Mouse (Mus musculus) ES-Bruce4 (cell line): ENCODE measurements around the gene Olfr934. TPM values are rescaled to one million over a fixed set of nuclear protein-coding genes. Genes with fewer than 3 reads are reported as not detected.

Source experiments
- H3K27ac ChIP-seq: 2 replicates; pipeline ENCODE4 v1.5.1; 2012; ENCODE audit warnings: low read length, inconsistent platforms; ENCODE audit not compliant: insufficient read depth
- H3K27me3 ChIP-seq: 2 replicates; pipeline ENCODE4 v1.6.1; 2012; ENCODE audit warnings: mild to moderate bottlenecking, low read length, inconsistent platforms; ENCODE audit not compliant: control insufficient read depth, poor library complexity, insufficient read depth, severe bottlenecking
- H3K36me3 ChIP-seq: 2 replicates; pipeline ENCODE4 v1.6.1; 2012; ENCODE audit warnings: inconsistent platforms, mild to moderate bottlenecking, low read length, moderate library complexity; ENCODE audit not compliant: control insufficient read depth, poor library complexity, insufficient read depth, severe bottlenecking
- H3K4me1 ChIP-seq: one replicate; pipeline ENCODE4 v1.8.1; 2011; ENCODE audit warnings: low read length; ENCODE audit not compliant: control insufficient read depth, insufficient read depth
- H3K4me3 ChIP-seq: 2 replicates; pipeline ENCODE4 v1.5.1; 2011; ENCODE audit warnings: low read depth, mild to moderate bottlenecking, low read length
- H3K9ac ChIP-seq: 2 replicates; pipeline ENCODE4 v1.6.1; 2012; ENCODE audit warnings: low read depth, mild to moderate bottlenecking, inconsistent platforms; ENCODE audit not compliant: poor library complexity, severe bottlenecking
- H3K9me3 ChIP-seq: replicated peaks from 2 replicates; pipeline ENCODE4 v1.6.1; 2012; ENCODE audit warnings: mild to moderate bottlenecking, low read length, inconsistent platforms; ENCODE audit not compliant: control insufficient read depth, poor library complexity, insufficient read depth, severe bottlenecking
- CTCF ChIP-seq: IDR thresholded peaks from one replicate; pipeline ENCODE4 v1.8.1; 2011; ENCODE audit warnings: low read depth, low read length
- EP300 ChIP-seq: IDR thresholded peaks from 2 replicates; pipeline ENCODE4 v1.6.1; 2011; ENCODE audit warnings: low read depth, low read length; ENCODE audit not compliant: insufficient read depth
- POLR2A ChIP-seq: IDR thresholded peaks from one replicate; pipeline ENCODE4 v1.8.1; 2011; ENCODE audit warnings: low read length; ENCODE audit not compliant: insufficient read depth
- polyA plus RNA-seq: library from polyadenylated mRNA; stranded (reverse); fragments of >200 nt; gene quantifications from 2 replicates; pipeline ENCODE4 v1.2.4, GENCODE M21; 2011; ENCODE audit warnings: low read depth; ENCODE audit not compliant: missing spikeins, insufficient read depth, insufficient read length

Gene Olfr934
- not detected in 2 replicates for polyA plus RNA-seq

DNA sequence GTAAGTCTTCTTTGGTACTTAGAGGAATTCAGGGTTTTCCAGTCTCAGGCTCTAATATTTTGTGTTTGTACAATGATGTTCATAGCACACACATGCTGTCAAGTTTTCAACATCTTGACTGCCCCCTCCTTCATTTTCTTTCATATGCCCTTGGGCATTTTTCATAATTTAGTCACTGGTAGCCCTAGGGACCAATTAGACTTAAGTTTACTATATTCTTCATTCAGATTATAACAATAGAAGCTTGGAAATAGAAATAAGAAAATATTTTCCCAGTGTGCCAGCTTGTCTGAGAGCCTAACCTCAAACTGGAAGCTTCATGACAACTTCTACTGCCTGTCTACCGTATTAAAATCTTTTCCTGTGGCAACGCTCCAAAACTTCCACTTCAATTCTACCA, at the start of gene Olfr934:
TSS of gene Olfr934 (minus strand) at position 101 of the 400 bp plus-strand sequence.
- Histone ChIP-seq H3K4me3 (no peak within 1 kb of the TSS), H3K27ac (no peak within 1 kb of the TSS), H3K4me1 (no peaks in the 10 kb centered on the region), H3K9ac (no peak within 1 kb of the TSS), H3K9me3 (no peaks in the 10 kb centered on the region), H3K27me3 (no peaks in the 10 kb centered on the region), H3K36me3 (no peaks in the 10 kb centered on the region)
- TF ChIP-seq CTCF (no peak), POLR2A (no peak), EP300 (no peak)

DNA sequence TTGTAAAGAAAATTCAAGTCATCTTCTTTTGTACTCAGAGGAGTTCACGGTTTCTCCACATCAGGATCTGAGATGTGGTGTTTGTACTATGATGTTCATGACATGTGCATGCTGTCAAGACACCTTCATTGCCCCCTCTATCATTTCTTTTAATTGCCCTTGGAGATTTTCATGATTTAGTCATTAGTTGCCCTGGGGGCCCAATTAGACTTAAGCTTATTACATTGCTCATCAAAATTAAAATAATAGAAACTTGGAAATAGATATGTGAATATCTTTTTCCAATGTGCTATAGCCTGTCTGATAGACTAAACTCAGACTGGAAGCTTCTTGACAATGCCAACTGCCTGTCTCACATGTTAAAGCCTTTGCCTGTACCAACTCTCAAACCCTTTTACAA, 35.2 kb upstream of the Olfr934 start, which contains the start of gene Olfr146:
TSS of gene Olfr146 (minus strand) at position 101 of the 400 bp plus-strand sequence.
- Histone ChIP-seq H3K9ac (no peak within 1 kb of the TSS), H3K4me1 (no peaks in the 10 kb centered on the region), H3K27ac (no peak within 1 kb of the TSS), H3K27me3 (no peaks in the 10 kb centered on the region), H3K9me3 (no peaks in the 10 kb centered on the region), H3K4me3 (no peak within 1 kb of the TSS), H3K36me3 (no peaks in the 10 kb centered on the region)
- TF ChIP-seq EP300 (no peak), POLR2A (no peak), CTCF (no peak)

DNA sequence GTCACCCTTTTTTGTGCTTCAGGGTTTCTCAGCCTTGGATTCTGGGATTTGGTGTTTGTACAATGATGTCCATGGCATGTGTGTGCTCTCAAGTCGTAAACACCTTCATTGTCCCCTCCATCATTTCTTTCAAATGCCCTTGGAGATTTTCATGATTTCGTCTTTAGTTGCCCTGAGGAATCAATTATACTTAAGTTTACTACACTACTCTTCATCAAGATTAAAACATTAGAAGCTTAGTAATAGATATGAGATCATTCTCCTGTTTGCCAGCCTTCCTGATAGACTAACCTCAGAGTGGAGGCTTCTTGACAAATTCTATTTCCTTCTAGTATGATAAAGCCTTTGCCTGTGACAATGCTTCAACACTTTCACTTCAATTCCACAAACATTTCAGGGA, 11.5 kb upstream of the Olfr934 start, which contains the start of gene Olfr935:
TSS of gene Olfr935 (minus strand) at position 101 of the 400 bp plus-strand sequence.
- Histone ChIP-seq H3K9ac (no peak within 1 kb of the TSS), H3K4me3 (no peak within 1 kb of the TSS), H3K27ac (no peak within 1 kb of the TSS), H3K9me3 (no peaks in the 10 kb centered on the region), H3K36me3 (no peaks in the 10 kb centered on the region), H3K27me3 (no peaks in the 10 kb centered on the region), H3K4me1 (no peaks in the 10 kb centered on the region)
- no peak for TF ChIP-seq POLR2A
- no peak for TF ChIP-seq EP300
- no peak for TF ChIP-seq CTCF

DNA sequence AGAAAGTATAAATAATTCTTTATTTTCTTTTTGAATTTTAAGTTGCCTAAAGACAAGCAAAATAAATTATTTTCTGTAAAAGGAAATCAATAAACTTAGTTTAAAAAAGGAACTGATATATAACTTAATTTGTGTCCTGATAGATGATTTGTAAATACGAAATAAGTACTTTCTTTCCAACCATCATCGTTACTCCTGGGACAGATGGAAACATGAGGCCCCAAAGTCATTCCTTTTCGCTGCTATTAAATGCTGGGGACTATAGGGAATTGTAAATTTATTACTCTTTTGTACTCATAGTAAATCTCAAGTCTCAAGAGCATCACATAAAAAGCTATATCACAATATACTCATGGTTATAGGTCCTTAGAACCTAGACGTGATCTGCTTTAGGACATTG, 16.1 kb downstream of the Olfr934 start, which contains the start of gene Olfr933:
TSS of gene Olfr933 (plus strand) at position 301 of the 400 bp plus-strand sequence.
- Histone ChIP-seq H3K27me3 (no peaks in the 10 kb centered on the region), H3K36me3 (no peaks in the 10 kb centered on the region), H3K27ac (no peak within 1 kb of the TSS), H3K4me1 (no peaks in the 10 kb centered on the region), H3K9me3 (no peaks in the 10 kb centered on the region), H3K9ac (no peak within 1 kb of the TSS), H3K4me3 (no peak within 1 kb of the TSS)
- TF ChIP-seq POLR2A, result no peak
- TF ChIP-seq EP300, result no peak
- no peak for TF ChIP-seq CTCF

DNA sequence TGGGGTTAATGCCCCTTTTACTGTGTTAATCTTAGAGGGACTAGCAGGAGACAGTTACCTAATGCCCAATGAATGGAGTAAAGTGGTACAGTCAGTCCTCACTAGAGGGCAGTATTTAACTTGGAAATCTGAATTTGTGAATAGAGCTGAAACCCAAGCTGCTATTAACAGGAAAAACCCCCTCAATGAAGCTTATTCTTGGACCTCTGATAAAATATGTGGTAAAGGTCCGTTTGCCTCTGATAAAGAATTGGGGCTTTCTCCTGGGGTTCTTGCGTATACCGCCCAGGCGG, 34.0 kb downstream of the Olfr934 start:
- TF ChIP-seq POLR2A, result no peak
- no peak for TF ChIP-seq CTCF
- Histone ChIP-seq H3K36me3 (no peaks in the 10 kb centered on the region), H3K4me1 (peaks cover 2% of the 10 kb centered on the region), H3K27me3 (no peaks in the 10 kb centered on the region), H3K9ac (no peak overlapping the region), H3K27ac (no peak overlapping the region), H3K9me3 (no peaks in the 10 kb centered on the region; the same call in 1 of the 2 replicates), H3K4me3 (no peak overlapping the region)

DNA sequence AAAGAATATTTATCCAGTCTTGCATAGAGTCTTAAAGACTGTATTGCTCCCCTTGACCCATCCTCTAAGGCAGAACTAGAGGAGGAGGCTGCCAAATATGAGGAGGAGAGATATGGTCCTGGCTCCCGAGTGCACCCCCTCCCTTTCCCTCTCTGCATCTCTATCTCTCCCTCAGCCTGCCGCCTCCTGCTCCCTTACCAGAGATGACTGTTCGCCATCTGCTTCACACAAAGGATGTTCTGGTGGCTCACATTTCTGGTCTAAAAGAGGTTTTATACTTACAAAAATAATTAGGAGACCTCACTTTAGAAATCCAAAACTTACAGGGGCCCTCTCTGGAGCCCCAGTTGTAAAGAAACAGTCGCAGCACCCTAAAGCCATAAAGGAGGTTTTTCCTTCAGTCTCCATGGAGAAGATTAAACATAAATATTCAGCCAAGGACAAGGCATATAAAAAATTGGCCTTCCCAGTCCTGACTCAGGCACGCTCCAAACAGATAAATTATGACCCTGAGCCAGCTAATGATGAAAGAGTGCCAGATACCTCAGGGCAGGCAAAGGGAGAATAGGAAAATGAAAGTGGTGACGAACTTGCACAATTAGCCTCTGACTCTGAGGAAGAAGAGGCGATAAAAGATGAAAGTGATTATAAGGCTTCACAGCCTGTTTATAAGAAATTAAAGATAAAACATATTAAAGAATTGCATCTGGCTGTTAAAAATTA, 34.6 kb downstream of the Olfr934 start:
- H3K9me3 ChIP-seq, result no peaks in the 10 kb centered on the region; the same call in 1 of the 2 replicates
- TF ChIP-seq EP300 (no peak), CTCF (no peak), POLR2A (no peak)
- H3K27ac ChIP-seq, result no peak overlapping the region
- H3K27me3 ChIP-seq, result no peaks in the 10 kb centered on the region
- peaks cover 2% of the 10 kb centered on the region for H3K4me1 ChIP-seq
- H3K9ac ChIP-seq, result no peak overlapping the region
- H3K4me3 ChIP-seq, result no peak overlapping the region
- H3K36me3 ChIP-seq, result no peaks in the 10 kb centered on the region

Other genes with a start within 250 kb of the Olfr934 start
- gene Olfr920, start 236.0 kb downstream of the Olfr934 start, polyA plus RNA-seq, result 0.37 and 0.43 TPM in 2 replicates
- not detected in 2 replicates for gene Olfr921, start 215.2 kb downstream of the Olfr934 start, polyA plus RNA-seq
- not detected in 2 replicates for gene Olfr922, start 173.7 kb downstream of the Olfr934 start, polyA plus RNA-seq
- gene Olfr923, start 161.8 kb downstream of the Olfr934 start, polyA plus RNA-seq, result not detected in 2 replicates
- gene Olfr924, start 143.9 kb downstream of the Olfr934 start, polyA plus RNA-seq, result not detected in 2 replicates
- gene Olfr26, start 133.3 kb downstream of the Olfr934 start, polyA plus RNA-seq, result not detected in 2 replicates
- gene Olfr926, start 111.2 kb downstream of the Olfr934 start, polyA plus RNA-seq, result not detected in 2 replicates
- gene Olfr930, start 58.5 kb downstream of the Olfr934 start, polyA plus RNA-seq, result not detected in 2 replicates
- not detected in 2 replicates for gene Olfr933, start 16.0 kb downstream of the Olfr934 start, polyA plus RNA-seq
- gene Olfr935, start 11.4 kb upstream of the Olfr934 start, polyA plus RNA-seq, result not detected in 2 replicates
- gene Olfr146, start 35.1 kb upstream of the Olfr934 start, polyA plus RNA-seq, result not detected in 2 replicates
- not detected in 2 replicates for gene Olfr937, start 76.6 kb upstream of the Olfr934 start, polyA plus RNA-seq
- not detected in 2 replicates for gene Olfr938, start 90.6 kb upstream of the Olfr934 start, polyA plus RNA-seq
- not detected in 2 replicates for gene Olfr27, start 139.8 kb upstream of the Olfr934 start, polyA plus RNA-seq
- gene Olfr943, start 178.0 kb upstream of the Olfr934 start, polyA plus RNA-seq, result 0.31 and 0.35 TPM in 2 replicates
- not detected in 2 replicates for gene Olfr944, start 213.6 kb upstream of the Olfr934 start, polyA plus RNA-seq